Mouse (Mus musculus): ENCODE results near the gene BC024978. TPM values are rescaled to one million over a fixed set of nuclear protein-coding genes. Genes with fewer than 3 reads are reported as not detected.
A peak's percentile ranks its signal among the peaks of the same experiment; 100 is the strongest.

Gene BC024978
- polyA plus RNA-seq, 1 experiment from 2014 or later, result 1.9 TPM

- Histone ChIP-seq H3K4me3 (ENCODE audit: low read depth, low read length) (no peak overlapping the region), H3K9me3 (ENCODE audit: control insufficient read depth) (no peaks in the 10 kb centered on the region), H3K4me1 (replicated peaks; ENCODE audit: control insufficient read depth, insufficient read depth, low read length) (peaks cover 15% of the 10 kb centered on the region), H3K27ac (ENCODE audit: low read depth, low read length) (no peak overlapping the region), H3K4me2 (replicated peaks; ENCODE audit: low read depth) (no peak overlapping the region), H3K36me3 (ENCODE audit: control insufficient read depth, insufficient read depth) (peaks cover 49% of the 10 kb centered on the region), H3K27me3 (replicated peaks; ENCODE audit: control insufficient read depth, insufficient read depth, low read length) (no peaks in the 10 kb centered on the region), H3K9ac (ENCODE audit: low read depth, low read length) (no peak overlapping the region)
- WGBS, result 76% methylated on average over 3 of the region's 3 CpGs
- no peak for TF ChIP-seq CTCF (IDR thresholded peaks at IDR 0.05; ENCODE audit: low read depth)
- ATAC-seq, result no peak
These were observed 34.7 kb upstream of the BC024978 start for GRCm38 (mm10) chr7:27160921-27161320.

- Histone ChIP-seq H3K27ac (ENCODE audit: low read depth, low read length) (no peak overlapping the region), H3K9me3 (ENCODE audit: control insufficient read depth) (no peaks in the 10 kb centered on the region), H3K9ac (ENCODE audit: low read depth, low read length) (no peak overlapping the region), H3K36me3 (ENCODE audit: control insufficient read depth, insufficient read depth) (peaks cover 49% of the 10 kb centered on the region), H3K4me3 (ENCODE audit: low read depth, low read length) (no peak overlapping the region), H3K27me3 (replicated peaks; ENCODE audit: control insufficient read depth, insufficient read depth, low read length) (no peaks in the 10 kb centered on the region), H3K4me1 (replicated peaks; ENCODE audit: control insufficient read depth, insufficient read depth, low read length) (peaks cover 15% of the 10 kb centered on the region), H3K4me2 (replicated peaks; ENCODE audit: low read depth) (no peak overlapping the region)
- ATAC-seq, result no peak
- no peak for TF ChIP-seq CTCF (IDR thresholded peaks at IDR 0.05; ENCODE audit: low read depth)
- 64% methylated on average over 4 of the region's 4 CpGs for WGBS
These were observed 33.8 kb upstream of the BC024978 start for GRCm38 (mm10) chr7:27161744-27162143.

- no peak overlapping the region for H3K4me3 ChIP-seq (ENCODE audit: low read depth, low read length)
- H3K36me3 ChIP-seq (ENCODE audit: control insufficient read depth, insufficient read depth), result peaks cover 40% of the 10 kb centered on the region
- H3K27me3 ChIP-seq (replicated peaks; ENCODE audit: control insufficient read depth, insufficient read depth, low read length), result no peaks in the 10 kb centered on the region
- no peaks in the 10 kb centered on the region for H3K9me3 ChIP-seq (ENCODE audit: control insufficient read depth)
- no peak for TF ChIP-seq CTCF (IDR thresholded peaks at IDR 0.05; ENCODE audit: low read depth)
- ATAC-seq, result no peak
- WGBS, result 74% methylated on average over 5 of the region's 5 CpGs
- peak overlapping the region; percentile 7; the same call in 1 of the 2 replicates for H3K9ac ChIP-seq (ENCODE audit: low read depth, low read length)
- peaks cover 15% of the 10 kb centered on the region for H3K4me1 ChIP-seq (replicated peaks; ENCODE audit: control insufficient read depth, insufficient read depth, low read length)
- peak overlapping the region; percentile 77; the same call in 1 of the 2 replicates for H3K4me2 ChIP-seq (replicated peaks; ENCODE audit: low read depth)
- no peak overlapping the region; the same call in 1 of the 2 replicates for H3K27ac ChIP-seq (ENCODE audit: low read depth, low read length)
These were observed 32.7 kb upstream of the BC024978 start for GRCm38 (mm10) chr7:27162780-27163449.

GRCm38 (mm10) chr7:27163450-27163805 is 32.2 kb upstream of the BC024978 start:
- H3K4me1 ChIP-seq (replicated peaks; ENCODE audit: control insufficient read depth, insufficient read depth, low read length), result peaks cover 15% of the 10 kb centered on the region
- TF ChIP-seq CTCF (IDR thresholded peaks at IDR 0.05; ENCODE audit: low read depth), result no peak
- no peak for ATAC-seq
- no peaks in the 10 kb centered on the region for H3K9me3 ChIP-seq (ENCODE audit: control insufficient read depth)
- H3K9ac ChIP-seq (ENCODE audit: low read depth, low read length), result no peak overlapping the region
- no peak overlapping the region; the same call in 1 of the 2 replicates for H3K27ac ChIP-seq (ENCODE audit: low read depth, low read length)
- no peak overlapping the region for H3K4me3 ChIP-seq (ENCODE audit: low read depth, low read length)
- peaks cover 35% of the 10 kb centered on the region for H3K36me3 ChIP-seq (ENCODE audit: control insufficient read depth, insufficient read depth)
- WGBS, result 66% methylated on average over 5 of the region's 5 CpGs
- peak overlapping the region; percentile 77; the same call in 1 of the 2 replicates for H3K4me2 ChIP-seq (replicated peaks; ENCODE audit: low read depth)
- H3K27me3 ChIP-seq (replicated peaks; ENCODE audit: control insufficient read depth, insufficient read depth, low read length), result no peaks in the 10 kb centered on the region

- no peak overlapping the region; the same call in 1 of the 2 replicates for H3K27ac ChIP-seq (ENCODE audit: low read depth, low read length)
- H3K27me3 ChIP-seq (replicated peaks; ENCODE audit: control insufficient read depth, insufficient read depth, low read length), result no peaks in the 10 kb centered on the region
- peak overlapping the region; percentile 77 for H3K4me2 ChIP-seq (replicated peaks; ENCODE audit: low read depth)
- no peaks in the 10 kb centered on the region for H3K9me3 ChIP-seq (ENCODE audit: control insufficient read depth)
- H3K36me3 ChIP-seq (ENCODE audit: control insufficient read depth, insufficient read depth), result peaks cover 26% of the 10 kb centered on the region
- H3K4me3 ChIP-seq (ENCODE audit: low read depth, low read length), result no peak overlapping the region
- peaks cover 15% of the 10 kb centered on the region for H3K4me1 ChIP-seq (replicated peaks; ENCODE audit: control insufficient read depth, insufficient read depth, low read length)
- H3K9ac ChIP-seq (ENCODE audit: low read depth, low read length), result peak overlapping the region; percentile 86; the same call in 1 of the 2 replicates
- no peak for ATAC-seq
- 75% methylated on average over 33 of the region's 33 CpGs for WGBS
- TF ChIP-seq CTCF (IDR thresholded peaks at IDR 0.05; ENCODE audit: low read depth), result no peak
These were observed 31.3 kb upstream of the BC024978 start for GRCm38 (mm10) chr7:27164112-27164947.

- no peak for ATAC-seq
- Histone ChIP-seq H3K4me2 (replicated peaks; ENCODE audit: low read depth) (peak overlapping the region; percentile 77), H3K4me1 (replicated peaks; ENCODE audit: control insufficient read depth, insufficient read depth, low read length) (peaks cover 14% of the 10 kb centered on the region), H3K9ac (ENCODE audit: low read depth, low read length) (peak overlapping the region; percentile 86), H3K36me3 (ENCODE audit: control insufficient read depth, insufficient read depth) (peaks cover 18% of the 10 kb centered on the region; the same call in 1 of the 2 replicates), H3K27me3 (replicated peaks; ENCODE audit: control insufficient read depth, insufficient read depth, low read length) (no peaks in the 10 kb centered on the region), H3K9me3 (ENCODE audit: control insufficient read depth) (no peaks in the 10 kb centered on the region), H3K4me3 (ENCODE audit: low read depth, low read length) (peak overlapping the region; percentile 75), H3K27ac (ENCODE audit: low read depth, low read length) (peak overlapping the region; percentile 99; the same call in 1 of the 2 replicates)
- WGBS, result 56% methylated on average over 23 of the region's 23 CpGs
- TF ChIP-seq CTCF (IDR thresholded peaks at IDR 0.05; ENCODE audit: low read depth), result no peak
These were observed 30.4 kb upstream of the BC024978 start for GRCm38 (mm10) chr7:27165007-27165655.
